Mouse (Mus musculus): ENCODE measurements around the gene Slc7a8. TPM values are rescaled to one million over a fixed set of nuclear protein-coding genes. Genes with fewer than 3 reads are reported as not detected.

Gene Slc7a8
- polyA plus RNA-seq, 2 experiments, result 4.5 to 5.8 TPM

- Histone ChIP-seq H3K9ac (ENCODE audit: low read depth, low read length, severe bottlenecking) (no peak overlapping the region), H3K36me3 (ENCODE audit: control insufficient read depth, insufficient read depth, low read length) (peaks cover 39% of the 10 kb centered on the region), H3K4me1 (ENCODE audit: control insufficient read depth, insufficient read depth, low read length) (peaks cover 10% of the 10 kb centered on the region), H3K4me2 (replicated peaks; ENCODE audit: low read depth, low read length, severe bottlenecking) (no peak overlapping the region), H3K27me3 (ENCODE audit: control insufficient read depth, insufficient read depth, low read length) (no peaks in the 10 kb centered on the region), H3K27ac (replicated peaks; ENCODE audit: low read depth, low read length) (no peak overlapping the region), H3K4me3 (replicated peaks; ENCODE audit: low read length) (no peak overlapping the region), H3K9me3 (ENCODE audit: control insufficient read depth, low read length) (no peaks in the 10 kb centered on the region)
- no peak for DNase-seq (ENCODE audit: low spot score)
- no peak for ATAC-seq (ENCODE audit: low FRiP score, low read depth)
- TF ChIP-seq POLR2A (IDR thresholded peaks at IDR 0.05; ENCODE audit: borderline replicate concordance, extremely low read depth, insufficient read depth, insufficient read length), result no peak
- 86% methylated on average over 3 of the region's 3 CpGs for WGBS
Observed at GRCm38 (mm10) chr14:54682396-54682795, 99.3 kb downstream of the Slc7a8 start.

DNA sequence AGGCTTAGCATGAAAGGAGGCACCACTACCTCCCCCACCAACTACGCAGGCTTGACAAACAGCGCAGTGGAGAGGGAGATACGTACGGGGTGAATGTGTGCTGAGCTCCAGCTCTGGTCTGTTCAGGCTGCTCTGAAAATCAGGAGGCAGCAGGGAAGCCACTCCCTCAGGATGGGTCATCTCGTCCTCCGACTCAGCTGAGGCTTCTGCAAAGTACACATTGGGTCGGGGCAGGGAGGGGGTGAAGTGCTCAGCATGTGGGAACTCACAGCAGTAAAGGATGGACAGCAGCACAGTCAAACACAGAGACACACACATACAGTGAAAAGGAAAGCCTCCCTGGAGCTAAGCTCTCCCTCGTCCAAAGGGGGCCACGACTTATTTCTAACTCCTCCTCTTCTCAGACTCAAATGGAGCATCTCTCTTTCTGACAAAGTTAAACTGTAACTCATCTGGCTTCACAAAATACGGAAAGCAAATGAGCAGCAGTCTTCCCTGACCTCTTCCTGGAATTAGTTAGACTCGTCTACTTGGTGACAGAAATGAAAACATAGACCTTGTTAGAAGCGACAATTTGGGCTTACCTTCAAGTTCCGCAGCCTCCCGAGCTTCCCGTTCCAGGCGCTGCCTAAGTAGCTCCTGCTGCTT, 103.0 kb downstream of the Slc7a8 start:
- ATAC-seq (ENCODE audit: low FRiP score, low read depth), result no peak
- no peak overlapping the region for H3K4me3 ChIP-seq (replicated peaks; ENCODE audit: low read length)
- H3K9me3 ChIP-seq (ENCODE audit: control insufficient read depth, low read length), result no peaks in the 10 kb centered on the region
- no peak overlapping the region for H3K4me2 ChIP-seq (replicated peaks; ENCODE audit: low read depth, low read length, severe bottlenecking)
- no peak for TF ChIP-seq POLR2A (IDR thresholded peaks at IDR 0.05; ENCODE audit: borderline replicate concordance, extremely low read depth, insufficient read depth, insufficient read length)
- H3K27ac ChIP-seq (replicated peaks; ENCODE audit: low read depth, low read length), result no peak overlapping the region
- H3K36me3 ChIP-seq (ENCODE audit: control insufficient read depth, insufficient read depth, low read length), result peaks cover 70% of the 10 kb centered on the region
- WGBS, result 88% methylated on average over 16 of the region's 16 CpGs
- no peak overlapping the region for H3K9ac ChIP-seq (ENCODE audit: low read depth, low read length, severe bottlenecking)
- no peaks in the 10 kb centered on the region for H3K4me1 ChIP-seq (ENCODE audit: control insufficient read depth, insufficient read depth, low read length)
- DNase-seq (ENCODE audit: low spot score), result no peak
- H3K27me3 ChIP-seq (ENCODE audit: control insufficient read depth, insufficient read depth, low read length), result no peaks in the 10 kb centered on the region

DNA sequence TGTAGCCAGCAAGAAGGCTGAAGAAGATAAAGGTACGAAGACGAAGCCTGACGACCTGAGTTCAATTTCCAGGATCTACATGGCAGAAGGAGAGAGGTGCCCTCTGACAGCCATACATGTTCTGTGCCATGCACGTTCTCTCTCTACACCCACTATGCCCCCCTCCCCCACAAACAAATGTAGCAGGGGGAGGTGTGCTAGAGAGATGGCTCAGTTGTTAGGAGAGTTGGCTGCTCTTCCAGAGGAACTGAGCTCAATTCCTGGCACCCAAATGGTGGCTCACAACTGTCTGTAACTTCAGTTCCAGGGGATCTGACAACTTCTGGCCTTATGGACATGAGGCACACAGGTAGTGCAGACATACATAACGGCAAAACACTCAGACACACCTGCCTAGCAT, 105.5 kb downstream of the Slc7a8 start:
- Histone ChIP-seq H3K4me1 (ENCODE audit: control insufficient read depth, insufficient read depth, low read length) (no peaks in the 10 kb centered on the region), H3K27me3 (ENCODE audit: control insufficient read depth, insufficient read depth, low read length) (no peaks in the 10 kb centered on the region), H3K4me3 (replicated peaks; ENCODE audit: low read length) (no peak overlapping the region), H3K9ac (ENCODE audit: low read depth, low read length, severe bottlenecking) (no peak overlapping the region), H3K4me2 (replicated peaks; ENCODE audit: low read depth, low read length, severe bottlenecking) (no peak overlapping the region), H3K9me3 (ENCODE audit: control insufficient read depth, low read length) (no peaks in the 10 kb centered on the region), H3K36me3 (ENCODE audit: control insufficient read depth, insufficient read depth, low read length) (peaks cover 76% of the 10 kb centered on the region), H3K27ac (replicated peaks; ENCODE audit: low read depth, low read length) (no peak overlapping the region)
- 81% methylated on average over 5 of the region's 5 CpGs for WGBS
- DNase-seq (ENCODE audit: low spot score) (no peak), ATAC-seq (ENCODE audit: low FRiP score, low read depth) (no peak)
- TF ChIP-seq POLR2A (IDR thresholded peaks at IDR 0.05; ENCODE audit: borderline replicate concordance, extremely low read depth, insufficient read depth, insufficient read length), result no peak

- TF ChIP-seq POLR2A (IDR thresholded peaks at IDR 0.05; ENCODE audit: borderline replicate concordance, extremely low read depth, insufficient read depth, insufficient read length), result no peak
- Histone ChIP-seq H3K4me2 (replicated peaks; ENCODE audit: low read depth, low read length, severe bottlenecking) (no peak overlapping the region), H3K9ac (ENCODE audit: low read depth, low read length, severe bottlenecking) (no peak overlapping the region), H3K27me3 (ENCODE audit: control insufficient read depth, insufficient read depth, low read length) (no peaks in the 10 kb centered on the region), H3K36me3 (ENCODE audit: control insufficient read depth, insufficient read depth, low read length) (peaks cover 87% of the 10 kb centered on the region), H3K4me1 (ENCODE audit: control insufficient read depth, insufficient read depth, low read length) (no peaks in the 10 kb centered on the region), H3K9me3 (ENCODE audit: control insufficient read depth, low read length) (no peaks in the 10 kb centered on the region), H3K4me3 (replicated peaks; ENCODE audit: low read length) (no peak overlapping the region), H3K27ac (replicated peaks; ENCODE audit: low read depth, low read length) (no peak overlapping the region)
- no peak for ATAC-seq (ENCODE audit: low FRiP score, low read depth)
- 76% methylated on average over 2 of the region's 2 CpGs for WGBS
- DNase-seq (ENCODE audit: low spot score), result no peak
Observed at GRCm38 (mm10) chr14:54674317-54674716, 107.4 kb downstream of the Slc7a8 start.

Other genes starting within 250 kb of the Slc7a8 start
- gene Haus4, start 227.3 kb downstream of the Slc7a8 start, polyA plus RNA-seq (2012; rRNA removed), result 33.8 and 39.4 TPM in 2 replicates
- 45.1 and 46.8 TPM in 2 replicates for gene Haus4, start 227.3 kb downstream of the Slc7a8 start, polyA plus RNA-seq (2014; fragmentation: Nextera tagmentation; extraction: Ambion mirVana)
- gene Ajuba, start 204.4 kb downstream of the Slc7a8 start, polyA plus RNA-seq (2012; rRNA removed), result 61.4 and 66.1 TPM in 2 replicates
- gene Ajuba, start 204.4 kb downstream of the Slc7a8 start, polyA plus RNA-seq (2014; fragmentation: Nextera tagmentation; extraction: Ambion mirVana), result 18.1 and 24.2 TPM in 2 replicates
- gene 4931414P19Rik, start 176.0 kb downstream of the Slc7a8 start, polyA plus RNA-seq (2012; rRNA removed), result 13.5 and 14.0 TPM in 2 replicates
- 4.4 and 7.3 TPM in 2 replicates for gene 4931414P19Rik, start 176.0 kb downstream of the Slc7a8 start, polyA plus RNA-seq (2014; fragmentation: Nextera tagmentation; extraction: Ambion mirVana)
- 196 and 235 TPM in 2 replicates for gene Psmb5, start 163.9 kb downstream of the Slc7a8 start, polyA plus RNA-seq (2012; rRNA removed)
- gene Psmb5, start 163.9 kb downstream of the Slc7a8 start, polyA plus RNA-seq (2014; fragmentation: Nextera tagmentation; extraction: Ambion mirVana), result 357 and 375 TPM in 2 replicates
- 0.01 and 0.09 TPM in 2 replicates for gene Psmb11, start 160.5 kb downstream of the Slc7a8 start, polyA plus RNA-seq (2012; rRNA removed)
- gene Psmb11, start 160.5 kb downstream of the Slc7a8 start, polyA plus RNA-seq (2014; fragmentation: Nextera tagmentation; extraction: Ambion mirVana), result not detected in 2 replicates
- gene Gm17606, start 141.0 kb downstream of the Slc7a8 start, polyA plus RNA-seq (2012; rRNA removed), result not detected in 2 replicates
- not detected in 2 replicates for gene Gm17606, start 141.0 kb downstream of the Slc7a8 start, polyA plus RNA-seq (2014; fragmentation: Nextera tagmentation; extraction: Ambion mirVana)
- gene Cdh24, start 140.6 kb downstream of the Slc7a8 start, polyA plus RNA-seq (2012; rRNA removed), result 50.0 and 74.9 TPM in 2 replicates
- 5.7 and 6.4 TPM in 2 replicates for gene Cdh24, start 140.6 kb downstream of the Slc7a8 start, polyA plus RNA-seq (2014; fragmentation: Nextera tagmentation; extraction: Ambion mirVana)
- 75.3 and 82.3 TPM in 2 replicates for gene 1700123O20Rik, start 95.7 kb downstream of the Slc7a8 start, polyA plus RNA-seq (2012; rRNA removed)
- 86.9 and 90.2 TPM in 2 replicates for gene 1700123O20Rik, start 95.7 kb downstream of the Slc7a8 start, polyA plus RNA-seq (2014; fragmentation: Nextera tagmentation; extraction: Ambion mirVana)
- 280 and 297 TPM in 2 replicates for gene Acin1, start 95.0 kb downstream of the Slc7a8 start, polyA plus RNA-seq (2012; rRNA removed)
- 99.4 and 118 TPM in 2 replicates for gene Acin1, start 95.0 kb downstream of the Slc7a8 start, polyA plus RNA-seq (2014; fragmentation: Nextera tagmentation; extraction: Ambion mirVana)
- 0.04 and 0.06 TPM in 2 replicates for gene Gm29776, start 83.1 kb downstream of the Slc7a8 start, polyA plus RNA-seq (2012; rRNA removed)
- 0.21 TPM in 1 of 2 replicates, not detected in the other for gene Gm29776, start 83.1 kb downstream of the Slc7a8 start, polyA plus RNA-seq (2014; fragmentation: Nextera tagmentation; extraction: Ambion mirVana)
- gene Cebpe, start 69.8 kb downstream of the Slc7a8 start, polyA plus RNA-seq (2012; rRNA removed), result 0.23 and 0.36 TPM in 2 replicates
- gene Cebpe, start 69.8 kb downstream of the Slc7a8 start, polyA plus RNA-seq (2014; fragmentation: Nextera tagmentation; extraction: Ambion mirVana), result 0.17 and 0.30 TPM in 2 replicates
- not detected in 2 replicates for gene Rnf212b, start 32.2 kb upstream of the Slc7a8 start, polyA plus RNA-seq (2012; rRNA removed)
- gene Rnf212b, start 32.2 kb upstream of the Slc7a8 start, polyA plus RNA-seq (2014; fragmentation: Nextera tagmentation; extraction: Ambion mirVana), result not detected in 2 replicates
- 5.9 and 6.3 TPM in 2 replicates for gene Homez, start 89.0 kb upstream of the Slc7a8 start, polyA plus RNA-seq (2012; rRNA removed)
- gene Homez, start 89.0 kb upstream of the Slc7a8 start, polyA plus RNA-seq (2014; fragmentation: Nextera tagmentation; extraction: Ambion mirVana), result 9.0 and 9.2 TPM in 2 replicates
- gene Ppp1r3e, start 95.6 kb upstream of the Slc7a8 start, polyA plus RNA-seq (2012; rRNA removed), result 7.0 and 8.0 TPM in 2 replicates
- gene Ppp1r3e, start 95.6 kb upstream of the Slc7a8 start, polyA plus RNA-seq (2014; fragmentation: Nextera tagmentation; extraction: Ambion mirVana), result 0.86 and 1.4 TPM in 2 replicates
- gene Bcl2l2, start 101.4 kb upstream of the Slc7a8 start, polyA plus RNA-seq (2012; rRNA removed), result 44.4 and 46.6 TPM in 2 replicates
- 5.4 and 5.5 TPM in 2 replicates for gene Bcl2l2, start 101.4 kb upstream of the Slc7a8 start, polyA plus RNA-seq (2014; fragmentation: Nextera tagmentation; extraction: Ambion mirVana)
- gene Gm20521, start 101.5 kb upstream of the Slc7a8 start, polyA plus RNA-seq (2012; rRNA removed), result 0.16 and 1.7 TPM in 2 replicates
- 0.19 TPM in 1 of 2 replicates, not detected in the other for gene Gm20521, start 101.5 kb upstream of the Slc7a8 start, polyA plus RNA-seq (2014; fragmentation: Nextera tagmentation; extraction: Ambion mirVana)
- 476 and 495 TPM in 2 replicates for gene Pabpn1, start 110.6 kb upstream of the Slc7a8 start, polyA plus RNA-seq (2012; rRNA removed)
- 137 and 147 TPM in 2 replicates for gene Pabpn1, start 110.6 kb upstream of the Slc7a8 start, polyA plus RNA-seq (2014; fragmentation: Nextera tagmentation; extraction: Ambion mirVana)
- gene Slc22a17, start 131.2 kb upstream of the Slc7a8 start, polyA plus RNA-seq (2012; rRNA removed), result 403 and 594 TPM in 2 replicates
- 57.9 and 64.3 TPM in 2 replicates for gene Slc22a17, start 131.2 kb upstream of the Slc7a8 start, polyA plus RNA-seq (2014; fragmentation: Nextera tagmentation; extraction: Ambion mirVana)
- 117 and 171 TPM in 2 replicates for gene Efs, start 144.2 kb upstream of the Slc7a8 start, polyA plus RNA-seq (2012; rRNA removed)
- gene Efs, start 144.2 kb upstream of the Slc7a8 start, polyA plus RNA-seq (2014; fragmentation: Nextera tagmentation; extraction: Ambion mirVana), result 58.9 and 66.9 TPM in 2 replicates
- 0.31 and 0.77 TPM in 2 replicates for gene Il25, start 150.7 kb upstream of the Slc7a8 start, polyA plus RNA-seq (2012; rRNA removed)
- 0.19 TPM in 1 of 2 replicates, not detected in the other for gene Il25, start 150.7 kb upstream of the Slc7a8 start, polyA plus RNA-seq (2014; fragmentation: Nextera tagmentation; extraction: Ambion mirVana)
- gene Cmtm5, start 154.3 kb upstream of the Slc7a8 start, polyA plus RNA-seq (2012; rRNA removed), result 22.7 and 35.5 TPM in 2 replicates
- gene Cmtm5, start 154.3 kb upstream of the Slc7a8 start, polyA plus RNA-seq (2014; fragmentation: Nextera tagmentation; extraction: Ambion mirVana), result 18.6 and 20.1 TPM in 2 replicates
- gene Myh6, start 185.0 kb upstream of the Slc7a8 start, polyA plus RNA-seq (2012; rRNA removed), result 0.77 and 2.1 TPM in 2 replicates
- 4.8 and 7.3 TPM in 2 replicates for gene Myh6, start 185.0 kb upstream of the Slc7a8 start, polyA plus RNA-seq (2014; fragmentation: Nextera tagmentation; extraction: Ambion mirVana)
- not detected in 2 replicates for gene Gm17428, start 195.0 kb upstream of the Slc7a8 start, polyA plus RNA-seq (2012; rRNA removed)
- not detected in 2 replicates for gene Gm17428, start 195.0 kb upstream of the Slc7a8 start, polyA plus RNA-seq (2014; fragmentation: Nextera tagmentation; extraction: Ambion mirVana)
- gene Myh7, start 212.7 kb upstream of the Slc7a8 start, polyA plus RNA-seq (2012; rRNA removed), result 29.5 and 59.8 TPM in 2 replicates
- gene Myh7, start 212.7 kb upstream of the Slc7a8 start, polyA plus RNA-seq (2014; fragmentation: Nextera tagmentation; extraction: Ambion mirVana), result 40.0 and 55.3 TPM in 2 replicates
- gene Ngdn, start 233.5 kb upstream of the Slc7a8 start, polyA plus RNA-seq (2012; rRNA removed), result 43.2 and 62.6 TPM in 2 replicates
- 66.8 and 74.3 TPM in 2 replicates for gene Ngdn, start 233.5 kb upstream of the Slc7a8 start, polyA plus RNA-seq (2014; fragmentation: Nextera tagmentation; extraction: Ambion mirVana)

Data from limb, embryonic 14.5 days (tissue).